Mouse (Mus musculus) urinary bladder, postnatal 0 days (tissue): ENCODE results near the gene Vcam1. TPM values are rescaled to one million over a fixed set of nuclear protein-coding genes. Genes with fewer than 3 reads are reported as not detected.

Experiments used
- polyA plus RNA-seq: library from polyadenylated mRNA; unstranded; fragments of >200 nt; fragmentation: Nextera tagmentation; extraction: Ambion mirVana; gene quantifications from 2 replicates; pipeline ENCODE4 v1.2.1, GENCODE M21; 2015

Vcam1 gene
- polyA plus RNA-seq: 42.7 and 48.3 TPM in 2 replicates

DNA sequence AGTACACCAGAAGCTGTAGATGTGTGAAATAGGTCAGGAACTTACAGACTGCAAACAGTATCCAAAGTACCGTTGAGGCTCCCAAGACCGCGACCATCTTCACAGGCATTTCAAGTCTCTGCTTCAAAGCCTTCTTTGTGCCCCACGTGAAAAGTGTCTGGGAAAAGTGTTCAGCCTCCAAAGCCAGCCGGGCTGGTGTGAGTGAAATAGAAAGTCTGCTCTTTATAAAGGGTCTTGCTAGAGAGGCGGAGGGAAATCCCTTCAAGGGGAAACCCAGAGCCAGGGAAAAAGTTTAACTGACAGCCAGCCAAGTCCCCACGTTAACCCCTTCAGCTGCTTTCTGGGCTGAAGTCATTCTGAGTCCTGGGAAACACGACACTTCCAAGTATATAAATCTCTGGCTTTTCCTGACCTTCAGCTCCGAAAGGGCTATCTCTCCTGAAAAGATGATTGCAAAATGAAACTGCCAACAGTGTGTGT lies at the start of gene Vcam1:
Gene Vcam1, minus strand, starts transcription at position 430 of the 480 bp plus-strand sequence.

Other genes with a start within 250 kb of the Vcam1 start
- 17.8 and 20.0 TPM in 2 replicates for gene Dph5, start 241.9 kb downstream of the Vcam1 start, polyA plus RNA-seq
- 31.3 and 33.2 TPM in 2 replicates for gene Slc30a7, start 122.3 kb downstream of the Vcam1 start, polyA plus RNA-seq
- 16.5 and 17.0 TPM in 2 replicates for gene Extl2, start 122.2 kb downstream of the Vcam1 start, polyA plus RNA-seq
- gene Gpr88, start 123.8 kb upstream of the Vcam1 start, polyA plus RNA-seq: 0.41 and 0.47 TPM in 2 replicates